ENCODE assay signal across 23 mouse cellular contexts in genomic region chr13:9674126-9674525, GRCm38 (mm10).
"Had no signal": no experiment of that assay in that cellular context is flagged by ENCODE, and none has a peak within 500 bp of the region (broad histone marks: within the 10 kb centered on the region; RNA-seq: fewer than 3 reads in every experiment).

No protein-coding gene starts in this region.

- DNase-seq: gastrocnemius, adult 2 months; gastrocnemius, postnatal 10 days; gastrocnemius, postnatal 25 days; heart, postnatal 10 days; heart, postnatal 4 days; kidney, adult 18-20 months; kidney, adult 8-10 months; kidney, postnatal 10 days; kidney, postnatal 25 days; kidney, postnatal 4 days had no signal

- H3K36me3 ChIP-seq: heart, embryonic 10.5 days; hindbrain, embryonic 12.5 days; intestine, embryonic 15.5 days had no signal

- H3K9ac ChIP-seq: heart, embryonic 12.5 days; hindbrain, embryonic 12.5 days; hindbrain, embryonic 14.5 days; intestine, embryonic 15.5 days; limb, embryonic 13.5 days had no signal

- H3K4me2 ChIP-seq: heart, embryonic 12.5 days; hindbrain, embryonic 12.5 days; hindbrain, embryonic 14.5 days; intestine, embryonic 15.5 days; limb, embryonic 13.5 days had no signal

- ATAC-seq: forebrain, embryonic 16.5 days; hindbrain, embryonic 16.5 days; inflammation-experienced regulatory T-cells, adult 6 months; intestine, embryonic 15.5 days; intestine, postnatal 0 days had no signal

- H3K4me1 ChIP-seq: heart, embryonic 10.5 days; heart, embryonic 12.5 days; hindbrain, embryonic 10.5 days; hindbrain, embryonic 12.5 days; intestine, embryonic 15.5 days; limb, embryonic 13.5 days had no signal

- H3K27ac ChIP-seq: gastrocnemius, adult 2 months; heart, embryonic 10.5 days; hindbrain, embryonic 10.5 days; hindbrain, embryonic 12.5 days; hindbrain, embryonic 14.5 days; intestine, embryonic 15.5 days; layer of hippocampus, adult 2 months; left cerebral cortex, adult 2 months; limb, embryonic 13.5 days had no signal

- H3K9me3 ChIP-seq: heart, embryonic 10.5 days; heart, embryonic 12.5 days; intestine, embryonic 15.5 days had no signal

- H3K27me3 ChIP-seq: heart, embryonic 12.5 days; hindbrain, embryonic 12.5 days; intestine, embryonic 15.5 days; limb, embryonic 13.5 days had no signal

- H3K4me3 ChIP-seq: gastrocnemius, adult 2 months; heart, embryonic 10.5 days; heart, embryonic 12.5 days; hindbrain, embryonic 10.5 days; hindbrain, embryonic 12.5 days; intestine, embryonic 15.5 days; layer of hippocampus, adult 2 months; left cerebral cortex, adult 2 months; limb, embryonic 13.5 days had no signal
